Mouse (Mus musculus) spleen, postnatal 10 days (tissue): ENCODE measurements at regions not wholly inside any gene's neighbourhood (a gene's known extent, or its start where the extent isn't known, plus 50 kb on each side); places are given as distances from the start of the nearest gene placed in this dataset.

Experiments used
- DNase-seq, 2 experiments: peaks; one replicate each; pipeline ENCODE4 v3.0.0; 2021 to 2022; ENCODE audit warnings: low spot score in 2 of 2

- DNase-seq: no peak
Observed at GRCm38 (mm10) chr7:83023990-83024389, 156.9 kb downstream of the Mex3b start.

GRCm38 (mm10) chr7:83031101-83031500, 164.0 kb downstream of the Mex3b start:
- no peak for DNase-seq

DNA sequence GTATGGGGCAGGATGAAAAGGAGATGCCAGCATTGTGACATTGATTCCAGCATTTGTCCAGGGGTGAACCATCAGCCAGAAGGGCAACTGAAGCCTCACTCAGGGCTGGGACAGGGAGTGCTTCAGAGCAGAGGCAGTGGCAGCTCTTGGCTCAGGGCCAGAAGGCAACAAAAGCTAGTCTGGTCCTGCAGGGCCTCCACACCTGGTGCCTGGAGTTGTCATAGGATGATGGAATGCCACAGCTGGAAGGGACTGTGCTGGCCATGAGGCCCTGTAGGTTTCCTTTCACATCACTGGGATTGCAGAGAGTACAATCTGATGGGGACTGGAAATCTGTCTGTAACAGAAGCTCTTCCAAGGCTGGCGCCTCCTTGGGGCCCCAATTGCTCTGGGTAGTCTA, 164.9 kb downstream of the Mex3b start:
- no peak for DNase-seq

- no peak for DNase-seq
Observed at GRCm38 (mm10) chr7:83032924-83033323, 165.8 kb downstream of the Mex3b start.

DNA sequence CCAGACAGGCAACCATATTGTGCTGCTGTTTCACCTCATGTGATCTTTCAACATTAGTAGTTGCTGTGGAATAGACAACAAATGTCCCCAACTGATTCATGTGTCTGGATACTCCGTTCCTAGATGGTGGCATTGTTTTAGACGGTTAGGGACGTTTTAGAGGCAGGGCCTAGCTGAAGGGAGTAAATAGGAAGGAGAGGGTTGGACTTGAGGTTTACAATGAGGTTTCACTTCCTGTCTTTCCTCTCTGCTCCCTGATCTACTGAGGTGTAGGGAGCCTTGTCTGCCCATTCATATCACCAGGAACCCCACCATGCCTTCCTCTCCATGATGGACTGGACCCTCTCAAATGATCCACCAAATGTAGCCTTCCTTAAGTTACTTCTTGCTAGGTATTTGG, 168.1 kb downstream of the Mex3b start:
- DNase-seq: no peak

- no peak for DNase-seq
Observed at GRCm38 (mm10) chr7:83036397-83036796, 169.3 kb downstream of the Mex3b start.

GRCm38 (mm10) chr7:83037100-83037499, 170.0 kb downstream of the Mex3b start:
- no peak for DNase-seq

GRCm38 (mm10) chr7:83037714-83038113, 170.6 kb downstream of the Mex3b start:
- DNase-seq: no peak

DNA sequence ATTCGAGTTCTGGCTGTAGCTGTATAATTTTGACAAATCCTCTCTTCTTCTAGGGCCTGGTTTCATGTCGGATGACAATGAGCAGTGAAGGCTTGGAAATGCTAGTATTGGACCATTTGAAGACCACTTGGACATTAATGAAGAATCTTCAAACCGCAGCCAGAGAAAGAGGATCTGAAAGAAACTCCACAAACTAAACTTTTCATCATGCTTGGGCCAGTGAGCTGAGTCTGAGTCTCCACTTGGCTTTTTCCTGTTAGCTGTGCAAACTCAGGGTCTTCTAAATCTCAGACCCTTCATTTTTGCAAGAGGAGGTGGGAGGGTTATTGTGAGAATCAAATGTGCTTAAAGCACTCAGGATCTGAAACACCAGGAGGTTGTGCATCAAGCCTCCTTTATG, 176.6 kb downstream of the Mex3b start:
- DNase-seq: no peak

DNA sequence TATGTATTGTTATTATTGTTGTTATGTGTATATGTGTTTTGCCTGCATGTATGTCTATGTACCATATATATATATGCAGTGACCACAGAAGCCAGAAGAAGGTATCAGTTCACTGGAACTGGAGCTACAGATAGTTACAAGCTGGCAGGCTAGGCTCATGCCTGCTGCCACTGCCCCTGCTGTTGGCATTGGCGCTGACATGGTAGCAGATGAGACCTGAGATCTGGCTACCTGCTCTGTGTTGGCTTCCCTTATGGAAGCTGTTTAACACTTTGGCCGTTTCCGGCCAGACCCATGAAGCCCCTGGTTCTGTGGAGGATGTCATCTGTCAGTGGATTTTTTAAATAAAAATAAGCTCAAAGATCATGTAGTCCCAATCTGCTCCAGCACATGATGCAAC, 178.1 kb downstream of the Mex3b start:
- DNase-seq: no peak

DNA sequence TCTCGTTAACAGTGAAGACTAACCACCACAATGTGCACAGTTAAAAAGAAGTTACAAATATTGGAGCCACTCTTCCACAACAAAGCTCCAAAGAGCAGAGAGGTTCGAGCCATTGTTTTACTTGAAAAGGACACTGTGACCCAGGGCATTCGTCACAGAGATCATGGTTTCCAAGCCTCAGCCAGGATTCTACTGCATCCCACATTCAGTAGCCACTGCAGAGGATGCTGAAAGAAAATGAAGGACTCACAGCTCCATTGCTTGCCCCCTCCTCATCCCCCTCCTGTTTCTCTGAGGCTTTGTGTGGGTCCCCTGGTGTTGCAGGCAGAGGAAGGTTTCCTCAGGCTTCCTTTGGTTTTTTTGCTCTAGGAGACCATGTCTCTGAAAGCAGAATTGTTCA, 182.9 kb downstream of the Mex3b start:
- DNase-seq: no peak

GRCm38 (mm10) chr7:83050833-83051497, 183.8 kb downstream of the Mex3b start:
- DNase-seq: no peak

GRCm38 (mm10) chr7:83056101-83056935, 189.2 kb downstream of the Mex3b start:
- no peak for DNase-seq

GRCm38 (mm10) chr7:83060318-83060717, 193.2 kb downstream of the Mex3b start:
- DNase-seq: no peak

GRCm38 (mm10) chr7:83060733-83061132, 193.6 kb downstream of the Mex3b start:
- DNase-seq: no peak

- DNase-seq: no peak
Observed at GRCm38 (mm10) chr7:83061197-83061893, 194.2 kb downstream of the Mex3b start.

GRCm38 (mm10) chr7:83061894-83062477, 194.9 kb downstream of the Mex3b start:
- DNase-seq: no peak

- DNase-seq: no peak
Observed at GRCm38 (mm10) chr7:83063559-83063958, 196.4 kb downstream of the Mex3b start.

GRCm38 (mm10) chr7:83065341-83065740, 198.2 kb downstream of the Mex3b start:
- DNase-seq: no peak

DNA sequence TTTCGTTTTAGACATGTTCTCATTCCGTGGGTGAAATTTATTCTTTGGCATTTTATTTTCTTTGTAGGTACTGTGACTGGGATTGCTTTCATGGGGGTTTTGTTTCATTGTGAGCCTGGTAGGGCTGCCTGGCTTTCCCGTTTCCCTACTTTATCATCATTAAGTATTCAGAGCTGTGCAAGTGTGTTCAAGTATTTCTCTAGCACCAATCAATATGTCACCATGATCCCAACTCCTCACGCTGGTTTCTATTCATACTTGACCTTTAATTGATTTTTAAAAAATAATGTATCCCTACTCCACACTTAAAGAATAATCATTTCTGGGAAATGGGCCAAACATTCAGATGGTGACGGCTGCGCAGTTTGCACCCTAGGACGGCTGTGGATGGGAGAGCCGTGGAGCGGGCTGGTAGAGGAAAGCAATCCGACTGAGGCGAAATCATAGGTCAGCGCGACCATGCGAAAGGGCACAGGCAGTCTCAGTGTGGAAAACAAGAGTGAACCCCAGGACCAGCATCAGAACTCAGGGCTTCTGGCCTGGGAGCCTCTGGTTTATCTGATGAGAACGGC, 207.4 kb downstream of the Mex3b start:
- DNase-seq: no peak

DNA sequence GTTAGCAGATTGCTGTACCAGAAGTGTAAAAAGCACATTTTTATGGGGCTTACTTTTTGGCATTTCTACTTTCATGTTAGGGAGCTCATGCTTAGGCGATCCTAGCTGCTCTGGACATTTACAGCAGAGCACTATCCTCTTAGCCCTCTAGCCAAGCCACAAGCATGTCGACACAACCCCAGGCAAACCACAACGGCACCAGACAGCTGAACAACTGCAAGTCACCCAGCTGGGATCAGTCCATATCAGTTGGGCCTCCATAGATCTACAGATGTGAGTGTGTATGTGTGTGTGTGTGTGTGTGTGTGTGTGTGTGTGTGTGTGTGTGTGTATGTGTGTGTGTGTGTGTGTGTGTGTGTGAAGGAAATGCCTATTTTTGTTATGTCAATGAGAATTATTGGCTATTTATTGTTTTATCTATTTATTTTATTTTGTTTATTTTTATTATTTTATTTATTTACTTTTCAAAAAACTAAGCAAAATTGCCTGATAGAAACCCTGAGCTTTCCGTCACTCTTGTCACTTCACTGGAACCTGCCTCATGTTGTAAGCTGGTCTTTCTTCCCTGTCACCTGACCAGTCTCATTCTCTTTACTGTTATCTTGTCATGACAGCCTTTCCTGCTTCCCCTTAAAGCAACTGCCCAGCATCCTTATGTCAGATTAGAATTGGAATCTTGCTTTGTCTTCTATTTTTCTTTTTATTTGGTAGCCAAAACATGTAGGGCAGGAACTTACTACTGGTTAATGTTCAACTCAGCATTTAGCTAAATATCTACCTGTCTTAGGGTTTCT, 208.2 kb downstream of the Mex3b start:
- DNase-seq: no peak
